Comparison of ENCODE assay signal across 21 mouse cellular contexts in the genomic region with DNA sequence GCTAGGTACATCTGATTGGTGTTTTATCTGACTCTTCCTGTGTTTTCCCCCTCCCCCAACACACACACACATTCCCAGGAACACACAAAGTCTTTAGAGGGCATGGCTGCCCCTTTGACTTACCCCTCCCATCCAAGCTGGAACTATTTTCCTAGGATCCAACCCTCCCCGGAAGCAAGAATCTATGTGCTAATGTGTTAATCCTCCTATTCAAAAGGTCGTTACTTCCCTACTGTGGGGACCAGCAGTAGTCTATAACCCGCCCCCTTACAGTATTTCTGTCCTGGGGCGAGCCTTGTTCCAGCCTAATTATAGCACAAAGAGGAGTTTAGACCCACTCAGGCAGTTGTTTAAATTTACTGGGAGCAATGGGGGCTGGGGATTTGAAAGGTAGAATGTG. TPM values are rescaled to one million over a fixed set of nuclear protein-coding genes. Genes with fewer than 3 reads are reported as not detected.
DNase-seq lines count a peak whose midpoint lies in the region; ATAC-seq and TF ChIP-seq lines count a peak whose summit lies in the region.
"Had no signal": no experiment of that assay in that cellular context is flagged by ENCODE, and none has a peak within 500 bp of the region (broad histone marks: within the 10 kb centered on the region; RNA-seq: fewer than 3 reads in every experiment).

No protein-coding gene starts in this region.

- H3K4me3 ChIP-seq in forebrain, embryonic 11.5 days (ENCODE audit: low read depth, low read length), result no peak overlapping the region
- no peak overlapping the region for H3K4me3 ChIP-seq in forebrain, postnatal 0 days (ENCODE audit: low read depth, low read length)
- H3K4me3 ChIP-seq in midbrain, embryonic 13.5 days (replicated peaks), result no peak overlapping the region
- H3K4me3 ChIP-seq in midbrain, embryonic 10.5 days, result no peak overlapping the region
- H3K4me3 ChIP-seq in ES-E14 (ENCODE audit: insufficient read depth in 1 of 2, low read depth in 1 of 2, low read length in 2 of 2, poor library complexity in 1 of 2, severe bottlenecking in 1 of 2), result no peak overlapping the region
- H3K4me3 ChIP-seq in forebrain, embryonic 14.5 days (ENCODE audit: low read depth, low read length), result no peak overlapping the region
- H3K4me3 ChIP-seq in liver, embryonic 12.5 days, result no peak overlapping the region
- H3K4me3 ChIP-seq: heart, embryonic 15.5 days; hindbrain, embryonic 13.5 days had no signal

- peaks cover 3% of the 10 kb centered on the region; the same call in 1 of the 2 replicates for H3K4me1 ChIP-seq in forebrain, embryonic 11.5 days (replicated peaks; ENCODE audit: control insufficient read depth, insufficient read depth, low read length)
- H3K4me1 ChIP-seq in forebrain, postnatal 0 days (ENCODE audit: insufficient read depth), result no peaks in the 10 kb centered on the region
- H3K4me1 ChIP-seq in midbrain, embryonic 13.5 days (replicated peaks), result 0 out of 2 replicates have a peak, but pooled peaks cover under 1% of the 10 kb centered on the region
- H3K4me1 ChIP-seq in midbrain, embryonic 10.5 days, result peaks cover 16% of the 10 kb centered on the region
- peaks cover 0 to 12% of the 10 kb centered on the region in 2 experiments; a peak in 3 of 4 replicates for H3K4me1 ChIP-seq in ES-E14 (ENCODE audit: control insufficient read depth in 2 of 2, insufficient read depth in 2 of 2, low read length in 2 of 2, poor library complexity in 1 of 2)
- H3K4me1 ChIP-seq in forebrain, embryonic 14.5 days (ENCODE audit: control insufficient read depth, insufficient read depth, low read length), result no peaks in the 10 kb centered on the region
- no peaks in the 10 kb centered on the region for H3K4me1 ChIP-seq in liver, embryonic 12.5 days
- H3K4me1 ChIP-seq: heart, embryonic 15.5 days; hindbrain, embryonic 13.5 days had no signal

- 21% methylated on average over 4 of the region's 4 CpGs for WGBS in forebrain, embryonic 11.5 days
- 21% methylated on average over 4 of the region's 4 CpGs for WGBS in forebrain, postnatal 0 days
- 21% methylated on average over 4 of the region's 4 CpGs for WGBS in midbrain, embryonic 13.5 days
- WGBS in midbrain, embryonic 10.5 days, result 23% methylated on average over 4 of the region's 4 CpGs
- 13% methylated on average over 4 of the region's 4 CpGs for WGBS in forebrain, embryonic 14.5 days
- 25% methylated on average over 4 of the region's 4 CpGs for WGBS in liver, embryonic 12.5 days (ENCODE audit: insufficient replicate concordance)

- H3K9ac ChIP-seq in forebrain, embryonic 11.5 days (ENCODE audit: low read length), result no peak overlapping the region
- H3K9ac ChIP-seq in forebrain, postnatal 0 days, result no peak overlapping the region
- no peak overlapping the region for H3K9ac ChIP-seq in midbrain, embryonic 13.5 days (replicated peaks)
- H3K9ac ChIP-seq in ES-E14 (ENCODE audit: insufficient read depth, low read depth, low read length, poor library complexity, severe bottlenecking), result no peak overlapping the region
- no peak overlapping the region for H3K9ac ChIP-seq in forebrain, embryonic 14.5 days (ENCODE audit: low read length)
- H3K9ac ChIP-seq in liver, embryonic 12.5 days, result no peak overlapping the region
- H3K9ac ChIP-seq: heart, embryonic 15.5 days; hindbrain, embryonic 13.5 days had no signal

- no peaks in the 10 kb centered on the region for H3K9me3 ChIP-seq in forebrain, embryonic 11.5 days (ENCODE audit: control insufficient read depth, low read length)
- no peaks in the 10 kb centered on the region for H3K9me3 ChIP-seq in forebrain, postnatal 0 days (ENCODE audit: low read length)
- H3K9me3 ChIP-seq in midbrain, embryonic 13.5 days, result no peaks in the 10 kb centered on the region
- H3K9me3 ChIP-seq in midbrain, embryonic 10.5 days (replicated peaks), result no peaks in the 10 kb centered on the region
- no peaks in the 10 kb centered on the region for H3K9me3 ChIP-seq in ES-E14 (ENCODE audit: control insufficient read depth, insufficient read depth, low read depth, low read length)
- H3K9me3 ChIP-seq in forebrain, embryonic 14.5 days (replicated peaks; ENCODE audit: control insufficient read depth, low read length), result no peaks in the 10 kb centered on the region
- no peaks in the 10 kb centered on the region for H3K9me3 ChIP-seq in liver, embryonic 12.5 days (replicated peaks)
- H3K9me3 ChIP-seq: heart, embryonic 15.5 days; hindbrain, embryonic 13.5 days had no signal

- TF ChIP-seq CTCF in forebrain, postnatal 0 days (IDR thresholded peaks at IDR 0.05; ENCODE audit: low read depth), result no peak

- in situ Hi-C loops in ES-E14 (cut with MboI; ENCODE audit: low sequenced_read_pairs in 2 of 2, unreplicated experiment in 2 of 2), result no loop called here

- peak; percentile 58; the same call in 1 of the 2 replicates for ATAC-seq in forebrain, embryonic 11.5 days (replicated peaks; ENCODE audit: low FRiP score)
- ATAC-seq in forebrain, postnatal 0 days, result no peak
- peak; percentile 24; the same call in 1 of the 2 replicates for ATAC-seq in midbrain, embryonic 13.5 days
- no peak for ATAC-seq in forebrain, embryonic 14.5 days
- ATAC-seq in liver, embryonic 12.5 days, result no peak
- ATAC-seq: hindbrain, postnatal 0 days had no signal

- no peak for DNase-seq in forebrain, embryonic 11.5 days (ENCODE audit: low spot score)
- DNase-seq in forebrain, postnatal 0 days, result no peak
- no peak for DNase-seq in midbrain, embryonic 10.5 days (ENCODE audit: low spot score)
- no peak for DNase-seq in ES-E14 (ENCODE audit: low read depth, low spot score)
- DNase-seq in forebrain, embryonic 14.5 days (ENCODE audit: low spot score), result peak; percentile 20
- no peak for DNase-seq in urinary bladder, postnatal 10 days (ENCODE audit: low spot score)
- DNase-seq: adrenal gland, adult 2 months; adrenal gland, postnatal 25 days; cerebellum, adult 2 months; cerebellum, postnatal 10 days; gastrocnemius, postnatal 36 days; heart, adult 18-20 months; heart, postnatal 14 days; kidney, adult 11 months had no signal

- H3K27ac ChIP-seq in forebrain, embryonic 11.5 days (ENCODE audit: low read depth, low read length), result no peak overlapping the region
- H3K27ac ChIP-seq in forebrain, postnatal 0 days (ENCODE audit: low read depth, low read length), result no peak overlapping the region
- H3K27ac ChIP-seq in midbrain, embryonic 13.5 days, result no peak overlapping the region
- H3K27ac ChIP-seq in midbrain, embryonic 10.5 days (replicated peaks), result no peak overlapping the region
- H3K27ac ChIP-seq in ES-E14 (ENCODE audit: insufficient read depth, low read depth, low read length, poor library complexity, severe bottlenecking), result no peak overlapping the region
- no peak overlapping the region for H3K27ac ChIP-seq in forebrain, embryonic 14.5 days (ENCODE audit: low read depth, low read length)
- no peak overlapping the region for H3K27ac ChIP-seq in liver, embryonic 12.5 days
- H3K27ac ChIP-seq: heart, embryonic 15.5 days; hindbrain, embryonic 13.5 days; hindbrain, postnatal 0 days had no signal

- no peak overlapping the region for H3K4me2 ChIP-seq in forebrain, embryonic 11.5 days (ENCODE audit: low read depth, low read length, severe bottlenecking)
- H3K4me2 ChIP-seq in forebrain, postnatal 0 days (ENCODE audit: low read depth), result no peak overlapping the region
- H3K4me2 ChIP-seq in midbrain, embryonic 13.5 days (replicated peaks), result no peak overlapping the region
- H3K4me2 ChIP-seq in forebrain, embryonic 14.5 days (ENCODE audit: low read length), result no peak overlapping the region
- H3K4me2 ChIP-seq in liver, embryonic 12.5 days, result no peak overlapping the region
- H3K4me2 ChIP-seq: heart, embryonic 11.5 days; heart, embryonic 15.5 days; hindbrain, embryonic 13.5 days had no signal

- H3K36me3 ChIP-seq in forebrain, embryonic 11.5 days (ENCODE audit: control insufficient read depth, insufficient read depth, low read length), result no peaks in the 10 kb centered on the region
- no peaks in the 10 kb centered on the region for H3K36me3 ChIP-seq in forebrain, postnatal 0 days (ENCODE audit: insufficient read depth)
- no peaks in the 10 kb centered on the region for H3K36me3 ChIP-seq in midbrain, embryonic 13.5 days
- H3K36me3 ChIP-seq in midbrain, embryonic 10.5 days, result no peaks in the 10 kb centered on the region
- no peaks in the 10 kb centered on the region for H3K36me3 ChIP-seq in ES-E14 (ENCODE audit: control insufficient read depth, insufficient read depth, low read length, poor library complexity, severe bottlenecking)
- H3K36me3 ChIP-seq in forebrain, embryonic 14.5 days (ENCODE audit: control insufficient read depth, insufficient read depth, low read length), result no peaks in the 10 kb centered on the region
- H3K36me3 ChIP-seq in liver, embryonic 12.5 days, result no peaks in the 10 kb centered on the region
- H3K36me3 ChIP-seq: heart, embryonic 15.5 days; hindbrain, embryonic 13.5 days had no signal

- H3K27me3 ChIP-seq in forebrain, embryonic 11.5 days (ENCODE audit: control insufficient read depth, insufficient read depth, low read length), result no peaks in the 10 kb centered on the region
- H3K27me3 ChIP-seq in forebrain, postnatal 0 days (ENCODE audit: insufficient read depth, low read length), result no peaks in the 10 kb centered on the region
- peaks cover 8% of the 10 kb centered on the region; the same call in 1 of the 2 replicates for H3K27me3 ChIP-seq in midbrain, embryonic 13.5 days
- H3K27me3 ChIP-seq in midbrain, embryonic 10.5 days (ENCODE audit: low read depth, poor library complexity, severe bottlenecking), result peaks cover 69% of the 10 kb centered on the region
- no peaks in the 10 kb centered on the region for H3K27me3 ChIP-seq in forebrain, embryonic 14.5 days (replicated peaks; ENCODE audit: control insufficient read depth, insufficient read depth, low read length)
- H3K27me3 ChIP-seq in liver, embryonic 12.5 days (replicated peaks), result peaks cover 22% of the 10 kb centered on the region; the same call in 1 of the 2 replicates
- H3K27me3 ChIP-seq: CH12.LX; heart, embryonic 15.5 days had no signal

TF ChIP-seq in ES-E14, 5 proteins besides CTCF, POLR2A, EP300 and RAD21:
- TF ChIP-seq HCFC1 (IDR thresholded peaks at IDR 0.05; ENCODE audit: borderline replicate concordance, insufficient read depth, low read length), result no peak
- TF ChIP-seq CHD2 (IDR thresholded peaks at IDR 0.05; ENCODE audit: low read depth, low read length), result 0 out of 2 replicates have a peak, but pooled peaks have one; percentile 60

RNA-seq across cellular contexts. Expression of gene Gpc4, which starts 24.0 kb away (rescaled TPM):
- 80.9 and 81.2 TPM in 2 replicates for polyA plus RNA-seq in forebrain, embryonic 11.5 days (2014; fragmentation: Nextera tagmentation; extraction: Ambion mirVana)
- 3.9 and 4.8 TPM in 2 replicates for total RNA-seq in forebrain, postnatal 0 days (2014; rRNA removed)
- polyA plus RNA-seq in forebrain, postnatal 0 days (2015; fragmentation: Nextera tagmentation; extraction: Ambion mirVana), result 10.7 and 12.7 TPM in 2 replicates
- 11.2 and 13.3 TPM in 2 replicates for polyA plus RNA-seq in midbrain, embryonic 13.5 days (2015; fragmentation: Nextera tagmentation; extraction: Ambion mirVana)
- polyA plus RNA-seq in midbrain, embryonic 10.5 days (2016; fragmentation: Nextera tagmentation; extraction: Ambion mirVana), result 26.3 and 27.1 TPM in 2 replicates
- total RNA-seq in ES-E14 (2012; rRNA removed), result 48.4 and 56.5 TPM in 2 replicates
- polyA plus RNA-seq in forebrain, embryonic 14.5 days (2014; fragmentation: Nextera tagmentation; extraction: Ambion mirVana), result 25.0 and 25.4 TPM in 2 replicates
- 6.3 and 7.2 TPM in 2 replicates for polyA plus RNA-seq in liver, embryonic 12.5 days (2016; fragmentation: Nextera tagmentation; extraction: Ambion mirVana)
- total RNA-seq: CH12.LX had no signal

Comparison
In these comparisons a context has a peak if more than half of its experiments do, and no peak if none do; other contexts are left out.
1. ATAC-seq: peak in forebrain, embryonic 11.5 days (single experiment) and midbrain, embryonic 13.5 days (single experiment); none in forebrain, postnatal 0 days (single experiment), forebrain, embryonic 14.5 days (single experiment) and liver, embryonic 12.5 days (single experiment).